Mouse (Mus musculus) leukemia stem cell, adult 10-12 weeks (primary cell): ENCODE data around the gene Lrriq1. TPM values are rescaled to one million over a fixed set of nuclear protein-coding genes. Genes with fewer than 3 reads are reported as not detected.

Source experiments
- polyA plus RNA-seq: library from polyadenylated mRNA; stranded (reverse); fragments of >175 nt; gene quantifications from 2 replicates; pipeline ENCODE4 v1.2.3, GENCODE M21; 2012; ENCODE audit warnings: low replicate concordance

Lrriq1 gene
- not detected in 2 replicates for polyA plus RNA-seq

DNA sequence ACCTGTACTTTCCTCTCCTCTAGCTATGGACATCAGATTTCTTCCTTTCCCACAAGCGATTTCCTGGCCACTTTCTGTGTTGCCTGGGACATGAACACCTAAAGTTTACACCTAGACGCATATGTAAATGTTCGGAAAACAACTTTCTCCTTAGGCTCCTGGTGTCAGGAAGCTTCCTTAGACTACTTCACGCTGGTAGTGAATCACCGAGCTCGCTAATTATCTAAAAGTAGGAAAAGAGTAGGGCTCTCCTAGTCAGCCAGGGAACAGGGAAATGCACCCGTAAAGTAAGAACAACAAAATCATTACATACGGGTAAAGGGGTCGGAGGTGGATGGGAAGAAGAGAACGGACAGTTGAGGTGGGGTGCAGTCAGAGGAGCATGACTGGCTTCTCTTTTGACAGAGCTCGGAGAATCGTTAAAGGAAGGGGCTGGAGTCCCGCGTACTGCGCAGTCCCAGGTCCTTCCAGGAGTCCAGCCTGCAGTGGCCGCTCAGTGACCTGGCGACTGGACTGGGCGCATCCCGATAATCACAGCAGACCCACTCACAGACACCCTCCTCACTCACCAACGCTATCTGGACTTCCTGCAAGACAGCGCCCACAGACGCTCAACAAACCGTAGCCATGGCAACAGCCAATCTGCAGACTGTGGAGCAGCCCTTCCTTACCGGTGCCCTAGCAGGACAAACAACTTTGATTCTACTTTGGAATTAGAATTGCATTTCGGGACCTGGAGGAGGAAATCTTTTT, at the start of gene Lrriq1:
TSS of gene Lrriq1 (minus strand) at position 616 of the 753 bp plus-strand sequence.

DNA sequence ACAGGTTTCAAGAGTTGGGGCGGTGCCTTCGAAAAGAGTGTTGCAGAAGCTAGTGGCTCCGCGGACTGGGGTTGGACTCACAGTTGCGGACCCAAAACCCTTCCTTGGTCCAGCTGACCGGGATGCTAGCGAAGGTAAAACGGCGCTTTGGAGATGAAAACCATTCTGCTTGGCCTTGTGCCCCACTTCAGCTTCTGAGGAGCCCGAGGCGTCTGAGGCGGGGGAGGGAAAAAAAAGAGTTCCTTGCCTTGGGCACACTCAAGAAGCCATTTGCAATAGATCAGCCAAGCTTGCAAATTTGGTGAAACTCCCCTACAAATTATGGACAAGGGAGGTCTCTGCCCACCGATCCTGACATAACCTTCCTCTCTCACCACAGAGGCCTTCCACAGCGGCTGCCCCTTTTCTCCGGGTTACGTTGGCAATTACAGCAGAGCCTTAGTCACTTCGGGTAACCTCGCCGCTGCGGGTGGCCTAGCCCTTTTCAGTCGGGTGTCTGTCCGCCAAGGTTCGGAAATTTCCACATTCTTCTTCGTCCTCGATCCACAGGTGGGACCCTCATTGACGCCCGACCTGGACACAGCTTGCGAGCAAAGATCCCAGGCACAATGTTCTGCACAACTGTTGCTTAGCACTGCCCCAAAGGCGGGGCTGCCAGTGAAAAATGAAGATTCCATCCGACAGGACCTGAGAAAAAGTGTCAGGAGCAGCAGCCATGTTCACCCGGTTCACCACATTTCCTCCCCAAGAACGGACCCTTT, 206.2 kb downstream of the Lrriq1 start, which contains the start of gene Alx1:
TSS of gene Alx1 (minus strand) at position 486 of the 761 bp plus-strand sequence.

Other genes with a start within 250 kb of the Lrriq1 start
- gene Alx1, start 206.1 kb downstream of the Lrriq1 start, polyA plus RNA-seq = not detected in 2 replicates
- not detected in 2 replicates for gene Slc6a15, start 131.5 kb upstream of the Lrriq1 start, polyA plus RNA-seq